Mouse (Mus musculus): ENCODE data around the gene Mical2.

DNA sequence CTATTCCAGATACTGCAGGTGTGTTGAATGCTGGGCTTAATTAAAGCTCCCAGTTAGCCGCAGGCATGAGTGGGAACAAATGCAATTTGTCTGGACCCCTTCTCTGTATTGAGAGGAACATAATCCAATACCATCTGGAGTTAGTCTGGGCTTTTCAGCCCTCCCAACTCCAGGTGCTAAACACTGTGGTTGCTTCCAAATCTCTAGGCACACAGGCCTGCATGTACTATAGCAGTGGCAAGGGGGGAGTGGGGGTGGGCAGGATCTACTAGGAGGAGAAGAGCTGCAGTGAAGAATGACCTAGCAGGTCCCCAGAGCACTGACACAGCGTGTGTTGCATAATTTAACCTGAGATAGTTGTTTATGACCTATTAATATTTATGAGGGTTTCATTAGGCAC, 49.0 kb downstream of the Mical2 start:
- TF ChIP-seq EP300 (IDR thresholded peaks at IDR 0.05; ENCODE audit: insufficient read depth, low read depth, low read length) (no peak), CTCF (IDR thresholded peaks at IDR 0.05) (no peak)
